Mouse (Mus musculus): Measurements from ENCODE around the gene Skint4. TPM values are rescaled to one million over a fixed set of nuclear protein-coding genes. Genes with fewer than 3 reads are reported as not detected.

Skint4 gene
- total RNA-seq (2021): not detected
- long read RNA-seq, experiment 1: 0 reads
- long read RNA-seq, experiment 2: 0 reads

DNA sequence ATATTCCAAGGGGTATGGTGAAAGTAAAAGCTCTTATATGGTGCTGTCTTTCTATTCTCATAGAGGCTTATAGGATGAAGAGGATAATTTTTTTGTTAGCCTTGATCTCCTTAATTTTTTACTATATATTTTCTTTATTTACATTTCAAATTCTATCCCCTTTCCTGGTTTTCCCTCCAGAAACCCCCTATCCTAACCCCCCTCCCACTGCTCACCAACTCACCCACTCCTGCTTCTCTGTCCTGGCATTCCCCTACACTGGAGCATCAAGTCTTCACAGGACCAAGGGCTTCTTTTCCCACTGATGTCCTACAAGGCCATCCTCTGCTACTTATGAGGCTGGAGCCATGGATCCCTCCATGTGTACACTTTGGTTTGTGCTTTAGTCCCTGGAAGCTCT, at the start of gene Skint4:
Gene Skint4, plus strand, starts transcription at position 301 of the 400 bp plus-strand sequence.
- no peak for DNase-seq

Other genes with a start within 250 kb of the Skint4 start
- gene Slc5a9, start 169.1 kb upstream of the Skint4 start, total RNA-seq (2021): not detected
- gene Skint8, start 152.6 kb upstream of the Skint4 start, total RNA-seq (2021): not detected
- gene Skint7, start 99.1 kb upstream of the Skint4 start, total RNA-seq (2021): not detected
- gene Skint1, start 65.7 kb upstream of the Skint4 start, total RNA-seq (2021): not detected
- not detected for gene Skint3, start 160.2 kb downstream of the Skint4 start, total RNA-seq (2021)